Mouse (Mus musculus): ENCODE data around the gene Ranbp3. TPM values are rescaled to one million over a fixed set of nuclear protein-coding genes. Genes with fewer than 3 reads are reported as not detected.

Ranbp3 gene
- polyA plus RNA-seq (2017; shearing (Covaris generic)): 94.5 TPM

DNA sequence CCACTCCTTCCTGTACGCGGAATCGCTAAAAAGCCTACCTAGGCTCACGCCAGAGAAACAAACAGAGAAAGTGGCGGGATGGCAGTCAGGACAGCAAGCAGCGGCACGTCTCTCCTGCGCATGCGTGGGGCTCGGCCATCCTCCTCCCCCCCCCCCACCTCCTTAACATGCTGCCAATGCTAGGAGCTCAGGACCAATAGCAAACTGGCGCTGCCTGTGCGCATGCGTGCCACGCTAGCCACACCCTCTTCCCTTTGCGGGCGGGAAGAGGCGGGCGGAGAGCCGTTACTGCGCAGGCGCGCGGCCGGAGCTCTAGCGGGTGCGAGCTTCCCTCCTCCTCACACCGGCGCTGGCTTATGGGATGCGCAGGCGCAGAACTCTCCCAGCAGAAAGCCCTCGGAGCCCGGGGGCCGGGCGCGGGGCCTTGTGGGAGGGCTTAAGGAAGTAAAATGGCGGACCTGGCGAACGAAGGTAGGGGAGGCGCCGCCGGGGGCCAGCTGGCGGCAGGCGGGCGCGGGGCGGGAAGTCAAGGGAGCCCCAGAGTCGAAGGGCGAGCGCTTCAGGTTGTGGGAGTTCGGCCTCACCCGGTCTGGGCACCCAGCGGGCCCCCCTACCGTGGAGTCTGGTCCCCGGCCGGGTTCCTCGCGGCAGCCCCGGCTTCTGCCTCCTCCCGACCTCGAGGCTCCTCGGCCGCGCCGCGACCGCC, at the start of gene Ranbp3:
Gene Ranbp3 (plus strand): TSS at position 354 of the 706 bp plus-strand sequence.

DNA sequence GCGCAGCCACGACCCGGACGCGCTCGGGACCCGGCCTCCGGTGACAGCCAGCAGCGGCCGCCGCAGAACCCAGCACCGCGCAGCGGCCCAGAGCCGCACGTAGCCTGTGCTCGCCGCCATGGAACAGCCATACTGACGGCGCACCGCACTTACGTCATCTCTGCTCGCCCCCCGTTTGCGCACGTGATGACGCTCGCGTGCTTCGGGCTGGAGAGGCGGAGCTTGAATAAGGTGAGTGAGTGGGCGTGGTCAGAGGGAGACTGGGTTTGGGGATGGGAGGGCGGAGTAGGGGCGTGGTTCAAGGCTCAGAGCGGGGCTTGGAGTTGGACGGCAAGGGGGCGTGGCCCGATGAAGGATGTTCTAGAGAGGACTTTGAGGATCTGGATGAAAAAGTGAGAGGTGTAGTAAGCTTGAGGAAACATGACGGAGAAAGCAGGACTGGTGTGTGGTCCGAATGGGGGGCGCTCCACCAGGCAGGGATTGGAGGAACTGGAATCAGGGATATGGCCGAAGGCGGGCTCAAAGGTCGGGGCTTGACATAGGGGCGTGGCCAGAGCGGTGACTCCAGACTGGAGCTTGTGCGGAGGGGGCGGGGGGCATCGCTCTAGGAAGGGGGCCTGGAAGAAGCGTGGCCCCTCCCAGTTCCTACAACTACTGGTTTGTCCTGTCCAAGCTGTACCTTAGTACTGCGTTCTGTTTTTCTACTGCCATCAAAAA, 46.2 kb upstream of the Ranbp3 start, which contains the start of gene Lonp1:
Gene Lonp1 (minus strand): TSS at position 134 of the 717 bp plus-strand sequence.

DNA sequence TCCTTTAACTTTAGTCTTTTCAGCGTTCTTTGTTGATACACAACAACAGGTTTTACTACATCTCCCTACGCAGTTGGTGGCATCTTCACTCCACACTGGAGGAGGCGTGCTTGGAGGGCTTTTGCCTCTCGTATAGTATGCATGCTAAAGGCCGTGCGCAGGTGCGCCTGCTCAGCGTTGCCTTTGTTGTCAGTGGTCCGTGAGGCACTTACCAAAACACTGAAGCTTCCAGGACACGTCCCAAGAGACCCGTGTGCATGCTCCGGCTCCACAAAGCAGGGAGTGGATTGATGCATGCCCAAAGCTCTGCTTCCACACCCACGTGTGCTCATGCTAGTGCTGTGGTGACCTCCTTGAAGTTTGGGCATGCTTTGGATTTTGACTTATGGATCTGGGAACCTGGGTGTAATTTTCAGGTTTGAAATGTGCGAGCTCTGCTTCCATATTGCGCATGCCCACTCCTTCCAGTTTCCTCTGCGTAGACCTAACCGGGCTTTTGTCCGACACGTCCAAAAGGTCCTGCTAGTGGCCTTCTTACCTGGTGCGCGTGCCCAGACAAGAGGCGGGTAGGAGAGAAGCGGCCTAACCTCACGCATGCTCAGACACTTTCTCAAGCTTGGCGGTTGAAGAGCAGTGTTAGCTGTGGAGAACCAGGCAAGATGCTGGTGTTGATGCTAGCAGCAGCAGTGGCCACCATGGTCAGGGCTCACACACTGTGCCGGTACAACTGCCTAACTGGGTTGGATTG, 45.4 kb upstream of the Ranbp3 start, which contains the start of gene Catsperd:
Gene Catsperd (plus strand): TSS at position 614 of the 748 bp plus-strand sequence.

DNA sequence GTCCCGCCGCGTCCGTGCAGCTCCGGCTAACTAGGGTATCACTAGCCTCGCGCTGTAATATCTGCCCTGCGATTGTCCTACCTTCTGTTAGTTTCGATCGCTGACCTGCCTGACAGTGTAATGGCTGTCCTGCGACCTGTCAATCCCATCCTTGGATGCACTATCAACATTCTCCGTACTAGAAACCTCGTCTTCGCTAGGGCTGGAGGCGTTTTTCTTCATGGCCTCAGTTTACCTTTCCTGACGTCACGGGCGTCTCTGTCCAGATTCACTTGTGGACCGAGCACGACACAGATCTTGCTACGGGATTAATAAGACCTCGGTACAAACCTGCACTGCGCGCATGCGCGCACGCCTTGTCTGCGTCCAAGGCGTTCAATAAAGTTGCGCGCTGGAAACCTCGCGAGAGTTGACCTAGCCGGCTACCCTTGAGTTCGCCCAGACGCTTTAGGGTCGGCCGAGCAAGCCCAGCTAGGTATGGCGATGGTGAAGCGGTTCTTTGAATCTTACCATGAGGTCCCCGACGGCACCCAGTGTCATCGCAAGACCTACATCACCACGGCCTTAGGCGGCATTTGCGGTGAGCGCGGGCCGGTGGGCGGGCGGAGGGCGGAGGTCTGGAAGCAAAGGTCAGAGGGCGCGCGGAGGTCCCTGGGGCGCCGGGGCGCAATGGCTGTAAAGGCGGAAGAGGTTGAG, 44.4 kb downstream of the Ranbp3 start, which contains the start of the genes Ndufa11 and Vmac:
Gene Ndufa11 (plus strand): TSS at position 405 of the 696 bp plus-strand sequence.
Gene Vmac (minus strand): TSS at position 660 of the 696 bp plus-strand sequence.

DNA sequence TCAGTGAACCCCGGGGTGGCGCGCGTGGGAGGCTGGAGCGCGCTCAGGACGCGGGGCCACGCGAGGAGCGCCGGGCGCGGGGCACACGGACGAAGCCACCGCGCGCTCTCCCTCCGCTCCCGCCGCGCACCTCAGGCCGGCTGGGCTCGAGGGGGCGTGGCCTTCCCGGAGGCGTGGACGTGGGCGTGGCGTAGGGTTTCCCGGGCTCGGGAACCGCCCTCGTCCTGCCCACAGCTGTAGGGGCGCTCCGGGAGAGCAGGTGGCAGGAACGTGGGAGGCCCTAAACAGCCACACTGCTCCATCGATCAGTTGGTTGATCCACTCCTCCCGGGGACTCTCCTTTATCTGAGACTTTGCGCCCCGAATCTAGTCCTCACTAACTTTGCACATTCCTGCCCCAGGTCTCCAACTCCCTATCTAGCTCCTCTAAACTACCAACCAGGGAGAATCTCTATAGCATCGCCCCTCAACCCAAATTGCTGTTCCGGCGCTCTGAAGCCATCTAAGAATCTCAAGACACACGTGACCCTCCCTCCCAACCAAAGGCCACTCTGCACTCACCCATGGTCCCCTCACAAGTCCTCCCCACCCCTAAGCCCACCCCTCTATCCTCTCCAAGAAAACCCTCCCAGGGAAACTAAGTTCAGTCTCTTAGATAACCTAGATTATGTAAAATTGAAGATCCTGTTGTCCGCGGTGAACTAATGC, 84.5 kb downstream of the Ranbp3 start, which contains the start of gene Nrtn:
Gene Nrtn (minus strand): TSS at position 115 of the 708 bp plus-strand sequence.

Other genes with a start within 250 kb of the Ranbp3 start
- gene Ptprs, start 196.8 kb upstream of the Ranbp3 start, polyA plus RNA-seq (2017; shearing (Covaris generic)): 4.4 TPM
- gene Znrf4, start 160.9 kb upstream of the Ranbp3 start, polyA plus RNA-seq (2017; shearing (Covaris generic)): not detected
- 0.55 TPM for gene Gm20219, start 118.9 kb upstream of the Ranbp3 start, polyA plus RNA-seq (2017; shearing (Covaris generic))
- 238 TPM for gene Safb2, start 88.7 kb upstream of the Ranbp3 start, polyA plus RNA-seq (2017; shearing (Covaris generic))
- gene Safb, start 88.5 kb upstream of the Ranbp3 start, polyA plus RNA-seq (2017; shearing (Covaris generic)): 253 TPM
- gene 2410015M20Rik, start 63.5 kb upstream of the Ranbp3 start, polyA plus RNA-seq (2017; shearing (Covaris generic)): 139 TPM
- gene Rpl36, start 59.9 kb upstream of the Ranbp3 start, polyA plus RNA-seq (2017; shearing (Covaris generic)): 2,504 TPM
- 62.0 TPM for gene Lonp1, start 46.4 kb upstream of the Ranbp3 start, polyA plus RNA-seq (2017; shearing (Covaris generic))
- 1.2 TPM for gene Catsperd, start 45.2 kb upstream of the Ranbp3 start, polyA plus RNA-seq (2017; shearing (Covaris generic))
- 132 TPM for gene Ndufa11, start 44.5 kb downstream of the Ranbp3 start, polyA plus RNA-seq (2017; shearing (Covaris generic))
- gene Vmac, start 44.7 kb downstream of the Ranbp3 start, polyA plus RNA-seq (2017; shearing (Covaris generic)): 12.5 TPM
- not detected for gene Nrtn, start 84.2 kb downstream of the Ranbp3 start, polyA plus RNA-seq (2017; shearing (Covaris generic))
- 60.0 TPM for gene Dus3l, start 91.5 kb downstream of the Ranbp3 start, polyA plus RNA-seq (2017; shearing (Covaris generic))
- gene Prr22, start 97.0 kb downstream of the Ranbp3 start, polyA plus RNA-seq (2017; shearing (Covaris generic)): 1.5 TPM
- 1.8 TPM for gene Rfx2, start 157.7 kb downstream of the Ranbp3 start, polyA plus RNA-seq (2017; shearing (Covaris generic))
- not detected for gene Acsbg2, start 201.2 kb downstream of the Ranbp3 start, polyA plus RNA-seq (2017; shearing (Covaris generic))
- not detected for gene 1700061G19Rik, start 202.2 kb downstream of the Ranbp3 start, polyA plus RNA-seq (2017; shearing (Covaris generic))